Mouse (Mus musculus): ENCODE results near the gene Clec3a. TPM values are rescaled to one million over a fixed set of nuclear protein-coding genes. Genes with fewer than 3 reads are reported as not detected.

Clec3a gene
- total RNA-seq, 2 experiments from 2014 or later, result not detected

- no peak for DNase-seq (ENCODE audit: low spot score in 2 of 2)
These were observed 38.1 kb downstream of the Clec3a start for GRCm38 (mm10) chr8:114455953-114456352.

- DNase-seq (ENCODE audit: low spot score in 2 of 2), result no peak
These were observed 40.4 kb downstream of the Clec3a start for GRCm38 (mm10) chr8:114458113-114458784.

DNA sequence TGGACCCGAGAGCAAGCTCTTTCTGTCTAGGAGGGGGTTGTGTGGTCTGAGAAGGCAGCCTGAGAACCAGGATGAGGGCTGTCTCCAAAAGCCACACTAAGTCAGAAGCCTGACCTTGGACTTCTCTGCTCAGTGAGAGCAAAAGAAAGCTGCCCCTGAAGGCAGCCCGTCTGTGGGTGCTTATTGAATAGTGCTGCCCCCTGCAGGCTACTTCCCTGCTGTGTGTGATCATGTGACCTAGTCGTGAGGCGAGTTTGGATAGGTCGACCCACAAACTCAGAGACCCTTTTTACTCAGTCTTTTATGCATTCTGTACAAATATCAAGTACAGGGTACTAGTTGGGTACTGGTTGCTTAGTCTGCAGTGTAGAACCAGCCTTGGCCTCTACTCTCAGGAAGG is 42.7 kb downstream of the Clec3a start:
- no peak for DNase-seq (ENCODE audit: low spot score in 2 of 2)

GRCm38 (mm10) chr8:114462591-114462990 is 44.7 kb downstream of the Clec3a start:
- DNase-seq (ENCODE audit: low spot score in 2 of 2), result no peak

DNA sequence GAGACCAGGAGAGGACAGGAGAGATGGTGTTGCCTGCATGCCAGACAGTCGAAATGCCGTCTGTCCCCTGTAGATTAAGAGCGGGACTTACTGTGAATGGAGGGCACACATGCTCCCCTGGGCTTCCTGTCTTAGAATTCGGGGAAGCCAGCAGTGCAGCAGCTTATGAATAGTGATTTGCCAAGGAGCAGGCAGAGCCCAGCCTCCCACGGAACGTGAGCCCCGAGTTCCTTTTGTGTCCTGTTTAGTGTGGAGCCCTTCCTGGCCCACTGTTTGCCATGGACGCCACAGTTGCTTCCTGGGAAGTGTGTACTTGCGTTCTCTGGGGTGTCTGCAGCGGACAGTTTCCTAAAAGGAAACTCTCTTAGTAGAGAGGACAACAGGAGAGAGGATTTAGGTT is 45.4 kb downstream of the Clec3a start:
- no peak for DNase-seq (ENCODE audit: low spot score in 2 of 2)

DNA sequence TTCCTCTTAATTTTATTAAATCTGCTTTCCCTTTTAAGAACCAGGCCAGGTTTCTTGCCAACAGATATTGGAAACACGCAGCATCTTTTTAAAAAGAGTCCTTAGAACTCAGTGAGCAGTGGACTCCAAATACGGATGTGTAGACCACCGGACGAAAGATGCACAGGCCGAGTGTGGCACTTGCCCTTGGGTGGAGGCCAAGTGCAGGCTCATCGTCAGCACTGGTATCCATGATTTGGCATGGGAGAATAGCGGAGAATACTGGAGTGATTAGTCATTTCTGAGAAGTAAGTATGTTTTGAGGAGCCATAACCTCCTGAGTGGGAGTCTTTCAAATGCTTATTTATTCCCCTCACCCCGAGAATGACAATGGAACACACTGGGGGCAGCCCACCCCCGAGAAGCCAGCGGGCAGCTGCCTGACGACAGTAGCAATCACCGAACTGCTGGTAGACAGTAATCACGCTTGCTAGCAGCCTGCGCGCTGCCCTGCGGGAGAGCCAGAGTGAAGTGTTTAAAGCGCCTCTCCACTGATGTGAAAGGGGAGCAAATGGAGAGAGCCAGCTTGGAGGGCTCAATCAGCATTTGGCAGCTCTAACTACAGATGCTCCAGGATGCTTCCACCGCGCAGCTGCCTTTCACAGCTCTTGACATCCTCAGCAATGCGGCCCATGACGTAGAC is 50.8 kb downstream of the Clec3a start:
- DNase-seq (ENCODE audit: low spot score in 2 of 2), result no peak

- DNase-seq (ENCODE audit: low spot score in 2 of 2), result no peak
These were observed 51.3 kb downstream of the Clec3a start for GRCm38 (mm10) chr8:114469208-114469590.

DNA sequence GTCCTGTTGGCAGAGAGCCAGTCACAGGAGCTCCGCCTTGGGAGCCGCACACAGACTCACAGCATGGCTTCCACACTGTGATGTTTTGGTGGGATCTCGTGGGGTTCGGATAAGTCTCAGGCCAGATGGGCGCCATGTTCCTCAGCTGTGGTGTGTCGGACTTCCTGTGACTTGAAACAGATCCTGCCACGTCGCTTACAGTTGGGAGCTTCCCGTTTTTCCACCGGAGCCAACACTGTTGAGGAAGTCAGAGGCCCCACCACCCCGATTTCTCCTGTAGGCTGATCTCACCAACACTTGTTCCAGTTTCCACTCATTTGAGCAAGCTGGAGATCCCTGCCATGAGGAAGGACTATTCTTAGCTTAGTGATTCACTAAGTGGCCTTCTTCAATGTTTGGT is 55.7 kb downstream of the Clec3a start:
- no peak for DNase-seq (ENCODE audit: low spot score in 2 of 2)

Other genes starting within 250 kb of the Clec3a start
- gene Vat1l, start 212.5 kb upstream of the Clec3a start, total RNA-seq (2021), result 10 to 100 TPM; 42.2 to 54.2 TPM
- gene Wwox, start 21.6 kb downstream of the Clec3a start, total RNA-seq (2021), result 10 to 100 TPM; 11.4 to 13.4 TPM

All from layer of hippocampus, postnatal 10 days (tissue).